Mouse (Mus musculus): Measurements from ENCODE around the gene Senp1.

Gene Senp1

DNA sequence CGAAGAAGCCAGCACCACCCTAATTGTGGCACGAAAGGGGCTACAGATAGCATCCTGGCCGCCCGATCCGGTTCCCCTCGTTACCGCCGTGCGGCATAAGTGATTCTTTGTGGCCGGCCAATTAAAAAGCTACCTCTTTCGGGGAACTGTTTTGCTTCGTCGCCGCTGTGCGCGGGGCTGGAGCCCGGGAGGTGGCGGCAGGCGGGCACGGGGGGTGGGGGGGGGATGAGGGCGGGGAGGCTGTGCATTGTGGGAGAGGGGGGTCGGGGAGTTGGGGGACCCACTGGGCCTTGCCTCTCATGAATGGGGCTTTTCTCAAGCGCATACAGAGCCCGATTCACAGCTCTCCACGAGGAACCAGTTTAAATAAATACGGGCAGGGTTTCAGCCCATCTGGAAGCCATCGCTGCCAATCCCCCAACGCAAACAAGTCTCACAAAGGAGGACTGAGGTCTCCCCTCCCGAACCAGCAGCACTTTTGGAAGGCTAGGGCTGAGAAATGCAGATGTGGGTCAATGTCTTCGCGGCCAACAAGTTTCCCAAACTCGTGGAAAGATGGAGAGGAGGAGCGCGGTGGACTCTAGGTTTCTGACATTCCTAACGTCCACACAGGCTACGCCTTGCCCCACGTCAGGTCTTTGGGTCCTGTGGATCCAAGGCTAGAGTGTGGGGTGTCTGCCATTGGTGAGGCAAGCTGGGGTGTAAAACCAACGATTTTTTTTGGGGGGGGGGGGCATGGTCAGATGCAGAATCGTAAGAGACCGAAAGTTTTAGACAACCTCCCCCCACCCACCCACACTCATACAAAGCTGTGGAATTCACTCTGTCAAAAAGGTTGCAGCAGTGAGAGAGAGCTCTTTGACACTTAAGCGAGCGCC, 91.2 kb downstream of the Senp1 start:
- DNase-seq (ENCODE audit: low spot score), result no peak

DNA sequence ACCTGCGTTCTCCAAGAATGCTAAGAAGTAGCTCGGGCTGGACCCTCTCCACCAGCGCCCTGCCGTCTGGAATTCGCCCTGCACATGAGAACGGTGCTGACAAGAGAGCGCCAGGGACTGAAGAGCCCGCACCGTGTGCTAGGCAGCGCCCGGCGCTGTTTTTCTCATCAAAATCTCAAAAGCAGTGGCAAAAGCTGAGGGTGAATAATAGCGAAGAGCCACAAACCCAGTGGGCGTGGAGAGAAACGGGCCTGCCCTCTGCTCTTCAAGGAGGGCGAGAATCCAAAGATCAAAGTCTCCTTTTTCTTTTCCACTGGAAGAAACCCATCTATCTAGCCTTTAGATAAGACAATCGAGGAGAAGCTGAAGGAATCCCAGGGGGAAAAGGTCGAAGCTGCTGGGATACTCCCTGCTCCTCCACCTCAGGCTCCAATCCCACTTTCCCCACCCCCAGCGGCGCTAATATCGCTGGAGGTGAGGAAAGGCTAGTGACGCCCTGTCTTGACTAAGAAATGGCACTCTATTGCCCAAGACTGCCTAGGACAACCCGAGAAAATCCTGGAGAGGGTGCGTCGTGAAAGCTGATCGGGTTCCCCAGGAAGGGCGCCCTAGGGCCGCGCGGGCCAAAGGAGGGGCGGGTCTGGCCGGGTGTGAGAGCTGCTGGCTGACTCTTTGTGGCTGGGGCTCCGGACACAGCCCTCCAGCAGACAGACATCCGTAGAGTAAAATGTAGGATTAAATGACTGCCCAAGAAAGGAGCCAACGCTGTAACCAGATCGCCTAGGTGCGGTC, 92.0 kb downstream of the Senp1 start:
- DNase-seq (ENCODE audit: low spot score), result no peak

DNA sequence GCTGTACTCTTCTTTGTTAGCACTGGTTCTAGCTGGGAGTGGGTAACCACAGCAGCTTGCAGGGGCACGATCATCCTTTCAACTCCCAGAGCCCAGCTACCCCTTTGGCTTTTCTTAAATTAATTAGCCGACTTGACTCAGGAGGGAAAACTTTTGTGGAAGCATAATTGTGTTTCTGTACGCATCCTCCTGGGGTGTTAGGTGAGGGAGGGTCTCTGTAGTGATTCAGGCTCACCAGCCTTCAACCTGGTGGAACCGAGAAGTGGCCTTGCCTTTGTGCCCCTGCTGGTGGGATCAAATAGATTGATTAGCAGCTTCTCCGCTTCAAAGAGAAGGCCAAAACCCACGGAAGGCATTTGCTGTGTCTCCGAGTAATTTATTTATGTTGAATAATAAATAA, 93.6 kb downstream of the Senp1 start:
- no peak for DNase-seq (ENCODE audit: low spot score)

DNA sequence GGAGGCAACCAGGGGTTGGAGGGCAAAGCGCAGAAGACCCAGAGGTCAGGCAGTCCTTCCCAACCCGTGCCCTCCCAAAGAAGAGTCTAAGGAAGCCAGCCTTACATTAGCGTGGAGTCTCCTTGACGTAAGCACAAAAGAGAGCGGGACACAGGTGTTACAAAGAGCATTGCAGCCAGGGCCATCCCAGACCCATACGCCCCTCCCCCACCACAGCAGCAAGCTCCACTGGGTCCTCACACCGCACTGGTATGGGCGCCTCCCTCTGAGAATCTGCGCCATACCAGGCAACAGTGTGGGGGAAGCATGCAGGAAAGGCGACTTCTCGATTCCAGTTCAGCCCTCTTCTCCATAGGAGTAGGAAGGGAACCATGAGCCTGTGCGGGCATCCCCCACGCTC, 94.0 kb downstream of the Senp1 start:
- DNase-seq (ENCODE audit: low spot score), result no peak

DNA sequence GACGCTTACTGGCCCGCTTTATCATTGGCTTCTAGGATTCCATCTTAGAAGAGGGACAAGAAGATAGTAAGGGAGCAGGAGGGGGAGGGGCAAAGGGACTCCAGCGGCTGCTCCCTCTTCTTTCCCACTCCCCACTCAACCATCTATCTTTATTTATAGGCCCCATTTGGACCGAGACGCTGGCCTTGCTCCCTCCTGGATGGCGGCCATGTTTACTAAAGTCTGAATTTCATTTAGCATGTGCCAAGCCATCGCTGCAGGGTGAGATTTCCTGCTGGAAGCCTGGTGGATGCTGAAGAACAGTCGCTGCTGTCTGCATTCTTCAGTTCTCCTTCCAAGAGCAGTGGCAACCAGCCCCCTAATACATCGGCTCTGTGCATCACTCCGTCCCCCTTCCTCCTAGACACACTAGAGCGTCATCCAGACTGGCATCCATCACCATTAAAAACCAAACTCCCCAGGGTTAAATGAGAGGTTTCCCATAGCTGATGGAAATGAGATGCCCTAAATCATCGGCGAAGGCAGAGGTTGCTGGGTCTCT, 96.8 kb downstream of the Senp1 start:
- DNase-seq (ENCODE audit: low spot score), result no peak

DNA sequence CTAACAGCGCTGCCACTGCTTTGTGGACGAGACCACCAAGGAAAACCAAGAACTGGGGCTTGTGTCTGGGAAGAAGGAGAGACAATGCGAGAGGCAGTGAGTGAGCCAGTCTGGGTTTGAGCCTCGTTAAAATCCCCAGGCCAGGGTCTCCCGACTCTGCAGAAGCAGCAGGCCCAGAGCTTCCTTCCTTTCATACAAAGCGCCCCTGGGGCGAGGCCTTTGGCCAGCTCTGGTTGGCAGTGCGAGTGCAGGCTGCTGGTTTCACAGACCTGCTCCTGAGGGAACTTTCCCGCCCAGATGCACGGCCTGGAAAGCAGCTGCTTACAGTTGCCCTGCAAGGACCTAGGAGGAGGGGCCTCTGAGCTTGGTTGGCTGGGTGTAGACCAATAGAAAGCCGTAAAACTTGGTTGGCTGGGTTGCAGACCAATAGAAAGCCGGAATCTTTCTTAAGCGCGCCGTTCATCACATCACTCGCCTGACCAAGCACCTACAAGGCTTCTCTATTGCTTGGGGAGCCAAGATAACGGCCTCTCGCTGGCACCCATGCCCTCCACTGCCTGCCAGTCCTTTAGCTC, 100.7 kb downstream of the Senp1 start:
- peak; percentile 17 for DNase-seq (ENCODE audit: low spot score)

DNA sequence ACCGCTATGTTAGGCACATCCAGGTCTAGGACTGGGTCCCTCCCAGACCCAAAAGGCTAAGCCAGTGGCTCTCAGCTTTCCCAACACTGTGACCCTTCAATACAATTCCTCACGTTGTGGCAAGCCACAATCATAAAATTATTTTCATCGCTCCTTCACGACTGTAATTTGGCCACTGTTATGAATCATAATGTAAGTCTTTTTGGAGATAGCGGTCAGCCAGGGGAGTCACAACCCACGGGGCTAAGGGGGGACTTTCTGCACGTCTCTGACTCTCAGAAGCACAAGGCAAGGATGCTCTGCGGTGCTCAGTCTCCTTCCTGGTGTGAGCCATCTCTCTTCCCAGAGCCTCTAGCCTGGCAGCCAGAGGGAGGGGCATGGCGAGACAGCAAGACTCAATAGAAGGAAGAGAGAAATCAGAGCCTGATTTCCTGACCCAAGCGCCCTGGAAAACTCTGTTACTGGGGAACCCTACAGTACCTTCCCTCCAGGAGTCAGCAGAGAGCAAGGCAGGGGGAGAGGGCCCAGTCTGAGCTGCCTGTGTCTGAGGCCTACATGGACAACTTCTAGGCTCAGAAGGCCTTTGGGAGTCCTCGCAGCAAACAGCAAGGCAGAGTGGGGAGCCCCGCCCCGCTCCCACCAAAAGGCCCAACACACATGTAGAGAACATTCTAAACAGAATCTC, 101.4 kb downstream of the Senp1 start:
- DNase-seq (ENCODE audit: low spot score), result no peak

DNA sequence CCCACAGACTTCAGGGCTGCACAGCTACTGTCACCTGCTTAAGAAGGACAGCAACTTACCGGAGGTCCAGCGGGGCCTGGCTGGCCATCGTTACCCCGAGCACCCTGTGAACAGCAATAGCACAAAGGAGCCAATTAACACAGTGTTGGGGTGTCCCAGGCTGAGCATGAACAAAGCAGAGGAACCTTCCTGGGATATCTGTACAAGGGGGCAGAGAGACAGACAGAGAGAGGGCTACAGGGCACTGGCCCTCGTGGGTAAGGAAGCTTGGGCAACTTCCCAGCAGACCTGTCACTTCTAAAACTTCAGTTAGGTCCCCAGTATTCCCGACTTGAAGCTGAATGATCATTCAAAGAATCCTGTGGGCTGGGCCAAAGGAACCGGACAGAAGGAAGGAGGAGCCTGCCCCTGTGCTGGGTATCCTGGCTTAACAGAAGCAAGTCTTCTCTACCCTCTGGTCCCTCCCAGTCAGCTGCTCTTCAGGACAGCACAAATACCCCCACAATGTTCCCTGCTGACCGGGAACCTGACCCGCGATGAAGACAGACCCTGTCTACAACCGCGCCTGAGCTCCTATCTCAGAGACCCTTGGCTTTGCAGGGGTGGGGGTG, 102.2 kb downstream of the Senp1 start:
- DNase-seq (ENCODE audit: low spot score), result no peak

DNA sequence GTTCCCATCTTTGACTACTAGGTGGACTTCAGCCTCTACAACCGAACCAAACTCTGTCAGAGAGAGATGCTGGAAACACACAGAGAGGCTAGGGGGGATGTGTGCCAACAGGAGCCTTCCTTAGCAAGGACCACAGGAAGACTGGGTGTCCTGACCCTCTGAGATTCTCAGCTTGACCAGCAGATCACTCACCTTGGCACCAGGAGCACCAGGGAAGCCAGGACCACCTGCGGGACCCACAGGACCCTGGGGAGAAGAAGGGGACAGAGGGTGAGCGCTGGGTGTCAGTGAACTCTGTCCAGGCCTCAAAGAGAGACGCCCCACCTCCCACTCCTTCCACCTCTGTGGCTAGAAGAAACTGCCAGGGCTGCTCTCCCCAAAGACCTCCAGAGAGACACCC, 102.8 kb downstream of the Senp1 start:
- no peak for DNase-seq (ENCODE audit: low spot score)

DNA sequence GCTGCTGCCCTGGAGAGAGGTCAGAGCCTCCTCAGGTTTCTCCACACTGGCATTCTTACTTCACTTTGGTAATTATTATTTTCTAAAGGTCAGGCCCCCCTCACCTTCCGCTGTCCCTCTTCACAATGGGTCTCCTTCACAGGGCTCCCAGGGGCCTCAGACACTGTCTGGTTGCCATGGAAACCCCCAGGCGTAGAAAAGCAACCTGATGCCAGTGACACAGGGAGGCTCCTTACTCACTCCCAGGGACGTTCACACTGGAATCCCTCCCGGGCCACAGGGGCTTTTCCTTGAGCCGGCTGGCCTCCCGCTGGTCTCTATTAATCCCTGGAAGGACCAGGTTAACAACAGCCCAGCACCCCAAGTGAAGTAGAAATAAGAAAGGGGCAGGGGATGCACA, 103.4 kb downstream of the Senp1 start:
- no peak for DNase-seq (ENCODE audit: low spot score)

DNA sequence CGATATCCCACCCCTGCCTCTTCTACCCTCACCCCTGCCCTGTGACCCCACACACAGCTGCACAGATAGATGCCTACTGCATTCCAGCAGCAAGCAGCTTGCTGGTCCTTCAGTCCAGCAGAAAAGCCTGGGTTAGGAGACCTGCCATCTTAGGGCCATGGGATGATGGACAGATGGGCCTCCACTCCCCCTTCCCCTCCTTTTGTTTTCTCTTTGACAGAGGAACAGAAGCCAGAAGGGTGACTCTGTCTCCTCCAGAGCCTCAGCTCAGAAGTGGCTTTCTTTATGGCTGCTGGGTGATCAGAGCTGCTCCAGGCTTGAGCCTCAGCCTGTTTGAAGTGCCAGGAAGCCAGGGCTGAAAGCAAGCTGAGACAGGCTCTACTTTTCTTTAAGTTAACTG, 104.0 kb downstream of the Senp1 start:
- DNase-seq (ENCODE audit: low spot score), result no peak
